Mouse (Mus musculus) testis, adult 2 months (tissue): ENCODE results near the gene Zfp820.

ENCODE experiments used
- CTCF ChIP-seq: fragments of 200-500 bp; IDR thresholded peaks from 2 replicates; pipeline ENCODE4 v1.5.1; 2012; ENCODE audit warnings: low read depth, mild to moderate bottlenecking, inconsistent platforms, low read length, moderate library complexity; ENCODE audit not compliant: control insufficient read depth, insufficient read depth, insufficient replicate concordance
- POLR2A ChIP-seq: fragments of 200-500 bp; IDR thresholded peaks from 2 replicates; pipeline ENCODE4 v1.6.1; 2012; ENCODE audit warnings: low read depth, mild to moderate bottlenecking, inconsistent platforms, low read length, moderate library complexity; ENCODE audit not compliant: control insufficient read depth

GRCm38 (mm10) chr17:21838510-21838909, 7.1 kb downstream of the Zfp820 start:
- TF ChIP-seq CTCF, result no peak
- no peak for TF ChIP-seq POLR2A
